Mouse (Mus musculus) heart, postnatal 14 days (tissue): ENCODE results near the gene Padi4. TPM values are rescaled to one million over a fixed set of nuclear protein-coding genes. Genes with fewer than 3 reads are reported as not detected.
A peak's percentile ranks its signal among the peaks of the same experiment; 100 is the strongest.

Source experiments
- DNase-seq, 2 experiments: peaks; one replicate each; pipeline ENCODE4 v3.0.0; 2021 to 2022
- intact Hi-C: fragments of 180-260 bp; cut with DNase I; formaldehyde crosslinking; loops from one replicate; pipeline ENCODE4 v1.15.1; 2025
- microRNA-seq, 2 experiments: library from miRNA; unstranded; fragments of <30 nt; microRNA quantifications; one replicate each; pipeline ENCODE4 v1.2.0; 2021 to 2022
- total RNA-seq, 2 experiments: library from RNA; stranded (reverse); gene quantifications; 2 replicates each; pipeline ENCODE4 v1.2.3; 2021

Gene Padi4
- total RNA-seq, 2 experiments from 2014 or later: 0.74 to 0.78 TPM

DNA sequence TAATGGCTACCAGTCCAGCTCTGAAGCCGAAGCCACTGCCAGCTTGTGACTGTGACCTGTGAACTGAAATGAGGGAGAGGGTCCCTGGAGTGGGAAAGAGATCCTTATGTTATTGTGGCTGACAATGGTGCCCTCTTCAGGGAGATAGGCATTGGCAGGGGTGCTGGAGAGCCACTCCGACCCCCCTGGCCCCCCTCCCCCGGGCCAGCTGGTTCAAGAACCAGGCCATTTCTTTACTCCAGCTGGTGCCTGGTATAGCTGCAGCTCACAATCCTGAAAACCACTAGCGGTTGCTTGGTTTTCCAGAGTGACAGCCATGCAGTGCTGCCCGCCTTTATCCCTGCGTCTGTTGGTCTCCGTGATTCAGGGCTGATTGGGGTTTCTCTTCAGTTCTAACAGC is 64.9 kb downstream of the Padi4 start:
- intact Hi-C loops: no loop called here
- DNase-seq: no peak

DNA sequence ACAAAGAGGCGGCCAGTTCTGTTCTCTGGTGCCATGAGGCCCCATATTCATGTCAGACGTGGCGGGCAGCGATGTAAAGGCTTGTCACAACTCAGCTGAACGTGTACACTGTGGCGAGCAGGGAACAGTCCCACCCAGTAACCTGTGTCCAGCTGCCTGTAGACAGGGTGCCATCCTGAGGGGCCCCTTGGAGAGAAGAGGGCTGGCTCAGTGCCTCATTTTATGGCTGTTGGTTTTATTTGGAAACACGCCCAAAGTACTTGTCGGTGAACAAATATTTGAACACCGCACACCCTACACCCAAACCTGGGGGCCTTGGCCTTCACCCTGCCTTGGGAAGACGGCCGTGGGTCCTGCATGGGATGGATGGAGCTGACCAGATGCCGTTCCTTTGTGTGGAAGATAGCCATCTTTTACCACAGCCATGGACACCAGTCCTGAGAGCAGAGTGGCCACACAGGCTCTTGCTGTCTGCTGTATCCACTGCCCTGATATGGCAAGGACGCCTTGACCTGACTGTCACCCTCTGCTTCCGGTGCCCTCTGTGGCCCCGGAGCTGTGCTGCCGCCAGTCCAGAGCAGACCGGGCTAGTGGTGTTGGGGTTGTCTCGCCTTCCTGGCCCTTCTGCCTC is 65.6 kb downstream of the Padi4 start:
- intact Hi-C loops: no loop called here

GRCm38 (mm10) chr4:140707615-140708014 is 66.4 kb downstream of the Padi4 start:
- intact Hi-C loops: no loop called here
- DNase-seq: no peak

More for the DNA sequence above, 65.6 kb downstream of the Padi4 start:
- no peak for DNase-seq

DNA sequence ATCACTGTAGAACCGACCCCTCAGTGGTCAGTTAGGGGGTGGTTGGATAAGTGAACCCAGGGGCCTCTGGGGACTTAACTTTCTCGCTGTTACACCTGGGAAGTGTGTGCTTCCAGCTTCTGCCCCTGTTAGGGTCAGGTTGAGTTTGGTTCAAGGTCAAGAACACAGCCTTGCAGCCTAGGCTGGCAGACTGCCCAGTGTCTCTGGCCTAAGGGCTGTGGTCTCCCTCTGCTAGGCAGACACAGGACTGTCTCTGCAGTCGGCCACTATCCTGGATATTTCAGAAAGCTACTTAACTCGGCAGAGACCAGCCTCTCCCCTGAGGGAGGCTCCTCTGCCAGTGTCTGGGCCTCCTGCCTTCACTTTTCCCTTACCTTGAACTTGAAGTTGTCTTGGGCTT is 69.9 kb downstream of the Padi4 start:
- DNase-seq: no peak
- intact Hi-C loops: no loop called here

DNA sequence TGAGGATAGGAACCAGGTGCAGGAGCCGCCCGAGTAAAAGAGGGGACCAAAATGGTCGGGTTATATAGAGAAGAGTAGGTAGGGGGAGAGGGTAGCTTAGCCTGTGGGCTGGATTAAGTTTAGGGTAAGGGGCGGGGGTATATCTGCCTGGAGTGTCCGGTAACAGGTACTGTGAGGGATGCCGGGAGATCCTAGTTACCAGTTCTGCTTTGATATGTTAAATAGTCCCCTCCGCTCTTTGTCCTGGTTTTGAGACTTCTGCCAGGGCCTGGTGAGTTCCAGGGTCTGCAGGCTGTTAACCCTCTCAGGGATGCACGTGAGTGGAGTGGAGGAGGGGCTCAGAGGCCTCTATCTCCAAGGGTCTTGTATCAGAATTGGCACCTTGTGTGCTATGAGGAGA is 70.4 kb downstream of the Padi4 start:
- DNase-seq: no peak

DNA sequence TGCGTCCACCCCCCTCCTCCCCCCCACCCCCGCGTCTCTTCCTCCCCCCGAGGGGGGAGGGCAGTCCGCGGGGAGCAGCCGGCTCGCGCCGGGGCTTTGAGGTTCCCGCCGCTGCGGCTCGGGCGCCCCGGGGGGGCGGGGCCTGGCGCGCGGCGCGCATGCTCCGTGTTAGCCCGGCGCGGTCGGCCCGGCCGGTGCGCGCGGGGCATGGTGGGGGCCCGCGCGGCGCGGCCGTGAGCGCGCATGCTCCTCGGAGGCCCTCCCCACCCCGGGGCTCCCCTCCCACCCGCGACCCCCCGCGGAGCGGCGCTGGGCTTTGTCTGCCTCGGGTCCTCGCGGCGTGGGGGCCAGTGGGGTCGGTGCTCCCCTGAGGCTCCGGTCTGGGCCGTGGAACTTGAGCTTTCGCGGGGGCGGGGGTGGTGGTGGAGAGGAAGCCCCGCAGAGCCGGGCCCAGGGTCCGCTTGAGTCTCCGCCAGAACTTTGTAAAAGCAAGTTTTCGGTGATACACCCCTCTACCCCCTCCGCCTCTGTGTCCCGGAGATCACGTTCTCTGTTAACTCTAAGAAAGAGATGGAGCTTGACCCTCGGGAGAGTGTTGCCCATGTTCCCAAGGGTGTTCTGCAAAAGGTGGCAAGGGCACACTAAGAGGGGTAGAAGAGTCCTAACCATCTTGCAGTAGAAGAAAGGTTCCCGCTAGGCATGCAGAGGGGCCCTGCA is 71.3 kb downstream of the Padi4 start:
- DNase-seq: peak; percentile 90 to 94
- intact Hi-C loops: no loop called here

More for the DNA sequence above, 70.4 kb downstream of the Padi4 start:
- intact Hi-C loops: no loop called here

GRCm38 (mm10) chr4:140701716-140702561 is 72.1 kb downstream of the Padi4 start:
- peak; percentile 38 to 55 for DNase-seq
- intact Hi-C loops: no loop called here

- intact Hi-C loops: no loop called here
- peak; percentile 90 to 91 for DNase-seq
Observed at GRCm38 (mm10) chr4:140701049-140701715, 72.9 kb downstream of the Padi4 start.

DNA sequence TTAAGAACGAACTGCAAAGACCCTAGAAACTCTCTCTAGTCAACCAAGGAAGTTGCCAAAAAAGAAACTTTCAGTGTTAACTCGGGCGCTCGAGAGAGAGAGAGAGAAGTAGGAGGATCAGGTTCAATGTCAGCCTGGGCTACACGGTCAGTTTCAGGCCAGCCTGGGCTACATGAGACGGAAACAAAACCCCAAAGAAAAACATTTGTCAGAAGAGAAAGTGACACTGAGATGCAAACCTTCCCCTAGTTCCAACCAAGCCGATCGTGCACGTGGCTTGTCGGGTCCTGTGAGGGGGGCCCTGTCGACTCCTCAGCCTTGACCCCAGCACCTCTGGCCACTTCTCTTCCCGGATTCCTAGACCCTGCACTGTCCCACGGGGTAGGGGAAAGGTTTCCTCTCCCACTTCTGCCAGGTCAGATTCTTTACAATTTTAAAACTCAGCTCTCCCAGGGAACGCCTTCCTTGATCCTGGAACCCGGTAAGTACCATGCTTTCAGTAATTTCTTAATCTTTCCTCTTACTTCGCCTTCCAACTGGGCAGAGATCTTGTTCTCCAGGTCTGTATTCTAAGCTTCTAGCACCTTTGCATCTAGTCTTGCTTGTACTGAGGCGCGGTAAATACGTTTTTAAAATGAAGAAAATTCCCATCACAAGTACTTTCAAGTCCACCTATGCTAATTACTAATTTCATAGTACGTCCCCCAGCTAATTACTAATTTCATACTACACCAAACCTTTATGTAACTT is 73.6 kb downstream of the Padi4 start, which contains the start of gene Rcc2:
TSS of gene Rcc2 (plus strand) at position 273 of the 750 bp plus-strand sequence.
- intact Hi-C loops: no loop called here
- DNase-seq: no peak

GRCm38 (mm10) chr4:140699441-140700127 is 74.5 kb downstream of the Padi4 start:
- intact Hi-C loops: no loop called here
- peak; percentile 67 to 69 for DNase-seq

Small RNA genes lying within 50 kb of the gene (microRNA-seq; reads per million reads assigned to microRNA genes)
- gene Gm25951: 0 reads per million in 2 experiments

Other genes starting within 250 kb of the Padi4 start
- 10 to 100 TPM; 62.5 TPM for gene Arhgef10l, start 108.2 kb downstream of the Padi4 start, total RNA-seq
- 10 to 100 TPM; 19.6 to 27.0 TPM for gene Rcc2, start 73.7 kb downstream of the Padi4 start, total RNA-seq
- gene Padi6, start 31.6 kb downstream of the Padi4 start, total RNA-seq: not detected
- gene Padi3, start 36.4 kb upstream of the Padi4 start, total RNA-seq: under 1 TPM; 0.07 to 0.17 TPM
- not detected for gene Padi1, start 71.5 kb upstream of the Padi4 start, total RNA-seq
- gene Padi2, start 132.1 kb upstream of the Padi4 start, total RNA-seq: 1 to 10 TPM in 1 of 2 experiments, under 1 TPM in 1; 0.41 to 1.1 TPM
- 100 to 1,000 TPM; 916 to 936 TPM for gene Sdhb, start 187.0 kb upstream of the Padi4 start, total RNA-seq
- 10 to 100 TPM; 20.7 to 21.7 TPM for gene Atp13a2, start 212.6 kb upstream of the Padi4 start, total RNA-seq
- 10 to 100 TPM; 24.5 to 28.1 TPM for gene Mfap2, start 236.2 kb upstream of the Padi4 start, total RNA-seq